Mouse (Mus musculus): ENCODE data around the gene Frmpd2.

- TF ChIP-seq CTCF (IDR thresholded peaks at IDR 0.05; ENCODE audit: low read depth, low read length) (no peak), POLR2A (IDR thresholded peaks at IDR 0.05; ENCODE audit: extremely low read depth, insufficient read depth, low read length) (no peak)
Observed at GRCm38 (mm10) chr14:33487805-33488550, 16.5 kb downstream of the Frmpd2 start.

Measured in liver, adult 2 months (tissue).